Mouse (Mus musculus) heart, adult 8-10 months (tissue): ENCODE results near the gene Zc3hav1l. TPM values are rescaled to one million over a fixed set of nuclear protein-coding genes. Genes with fewer than 3 reads are reported as not detected.
A peak's percentile ranks its signal among the peaks of the same experiment; 100 is the strongest.

Source experiments
- DNase-seq: peaks from one replicate; pipeline ENCODE4 v3.0.0; 2022; ENCODE audit warnings: low spot score
- total RNA-seq, 4 experiments: library from RNA; stranded (reverse); gene quantifications; 2 replicates each; pipeline ENCODE4 v1.2.4; 2022

The Zc3hav1l gene
- 1 to 10 TPM; 1.0 to 1.6 (median 1.3) TPM for total RNA-seq

DNA sequence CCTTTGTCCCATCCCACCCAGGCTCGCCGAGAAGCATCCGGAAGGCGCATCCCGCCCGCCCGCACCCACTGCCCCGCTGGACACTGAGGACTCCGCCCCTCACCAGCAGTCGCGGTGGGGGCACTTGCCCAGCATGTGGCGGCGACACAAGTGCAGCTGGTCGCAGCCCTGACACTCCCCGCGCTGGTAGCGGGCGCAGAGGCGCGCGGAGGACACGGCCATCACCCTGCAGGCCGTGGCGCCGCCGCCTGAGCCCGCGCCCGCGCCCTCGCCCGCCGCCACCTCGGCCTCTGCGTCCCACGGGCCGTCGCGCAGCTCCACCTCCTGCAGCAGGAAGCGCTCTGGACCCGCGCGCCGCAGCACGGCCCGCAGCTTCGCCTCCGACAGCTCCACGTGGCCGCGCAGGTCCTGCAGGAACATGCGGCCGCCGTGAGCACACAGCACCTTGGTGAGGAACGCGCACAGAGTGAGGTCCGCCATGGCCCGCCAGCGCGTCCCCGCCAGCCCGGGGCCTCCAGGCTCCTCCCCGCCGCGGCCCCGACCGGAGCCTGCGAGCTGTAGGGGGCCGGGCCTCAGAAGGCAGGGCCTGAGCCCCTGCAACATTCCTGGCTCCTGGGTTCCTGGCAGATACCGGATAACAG lies at the start of gene Zc3hav1l:
Gene Zc3hav1l, minus strand, starts transcription at position 499 of the 641 bp plus-strand sequence.
- peak; percentile 26 for DNase-seq

DNA sequence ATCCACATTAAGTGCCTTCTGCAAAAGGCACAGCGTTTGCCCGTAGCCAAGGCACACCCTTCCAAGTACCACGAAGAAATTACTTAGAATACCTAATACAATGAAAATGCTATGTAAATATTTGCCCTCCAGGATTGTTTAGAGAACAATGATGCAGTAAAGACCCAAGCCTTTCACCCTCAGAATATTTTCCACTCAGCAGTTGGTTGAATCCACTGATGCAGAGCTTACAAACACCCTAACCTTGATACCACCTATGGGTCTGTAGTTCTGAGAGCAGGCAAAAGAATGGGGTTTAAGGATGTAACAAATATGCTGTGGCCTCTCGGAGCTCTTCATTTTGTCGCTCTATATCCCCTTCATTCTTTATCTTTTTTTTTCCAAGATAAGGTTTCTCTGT lies 48.8 kb upstream of the Zc3hav1l start:
- no peak for DNase-seq

DNA sequence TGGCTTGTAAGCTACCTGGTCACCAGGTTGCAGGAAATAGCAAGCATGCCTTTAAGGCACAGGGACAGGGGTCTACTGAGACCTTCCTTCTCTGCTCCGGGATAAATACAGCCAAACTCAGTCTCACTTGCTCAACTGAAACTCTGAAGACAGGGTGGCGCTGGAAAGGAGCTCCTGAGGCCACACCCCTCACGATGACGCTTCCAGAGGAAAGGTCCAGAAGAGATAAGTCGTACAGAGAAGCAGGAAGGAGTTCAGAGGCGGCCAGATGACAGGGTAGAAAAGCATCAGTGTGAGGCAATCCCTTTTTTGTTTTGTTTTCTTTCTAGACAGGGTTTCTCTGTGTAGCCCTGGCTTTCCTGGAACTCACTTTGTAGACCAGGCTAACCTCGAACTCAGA lies 46.7 kb upstream of the Zc3hav1l start:
- DNase-seq: peak; percentile 80

DNA sequence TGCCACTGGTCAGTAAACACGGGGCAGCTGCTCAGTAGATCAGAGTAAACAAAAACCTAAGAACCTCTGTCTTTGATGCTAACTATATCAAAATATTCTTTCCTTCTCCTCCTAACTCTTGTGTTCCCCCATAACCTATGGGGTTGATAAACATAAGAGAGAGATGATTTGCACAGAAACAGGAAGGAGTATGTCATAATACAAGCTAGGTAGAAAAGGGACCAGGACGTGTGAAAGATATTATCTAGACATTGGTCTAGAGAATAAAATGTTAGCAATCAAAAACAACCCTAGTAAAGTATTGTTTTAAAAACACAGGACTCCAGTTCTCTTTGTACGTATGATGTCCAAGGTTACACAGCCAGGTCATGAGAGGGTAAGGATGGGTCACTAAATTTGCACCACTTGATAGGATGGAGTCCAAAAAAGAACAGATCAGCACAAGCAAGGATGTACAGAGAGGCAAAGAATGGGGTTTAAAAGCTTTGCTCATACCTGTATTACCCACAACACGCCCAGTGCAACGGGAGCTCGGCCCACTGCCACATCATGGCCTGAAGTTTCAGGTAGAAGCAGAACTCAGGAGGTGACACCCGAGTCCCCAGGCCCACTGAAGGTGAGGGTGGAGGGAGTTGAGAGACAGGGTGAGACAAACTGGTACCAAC lies 45.1 kb upstream of the Zc3hav1l start:
- no peak for DNase-seq

DNA sequence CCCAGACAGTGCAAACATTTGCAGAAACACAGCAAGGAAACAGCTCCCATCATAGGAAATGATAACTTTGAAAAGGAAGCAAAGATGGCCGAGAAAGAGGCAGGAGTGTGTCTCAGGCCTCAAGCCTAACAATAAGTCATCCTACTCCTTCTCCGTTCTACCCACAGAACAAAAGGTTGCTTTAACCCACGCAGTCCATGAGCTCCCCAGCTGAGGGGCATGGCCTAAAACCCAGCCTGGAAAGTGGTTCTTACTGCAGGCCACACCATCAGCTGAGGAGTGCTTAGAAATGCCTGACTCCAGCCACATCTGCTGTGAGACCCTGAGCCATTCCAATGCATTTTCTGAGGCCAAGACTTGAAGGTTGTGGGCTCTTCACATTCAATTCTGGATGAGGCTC lies 44.5 kb upstream of the Zc3hav1l start:
- DNase-seq: no peak

DNA sequence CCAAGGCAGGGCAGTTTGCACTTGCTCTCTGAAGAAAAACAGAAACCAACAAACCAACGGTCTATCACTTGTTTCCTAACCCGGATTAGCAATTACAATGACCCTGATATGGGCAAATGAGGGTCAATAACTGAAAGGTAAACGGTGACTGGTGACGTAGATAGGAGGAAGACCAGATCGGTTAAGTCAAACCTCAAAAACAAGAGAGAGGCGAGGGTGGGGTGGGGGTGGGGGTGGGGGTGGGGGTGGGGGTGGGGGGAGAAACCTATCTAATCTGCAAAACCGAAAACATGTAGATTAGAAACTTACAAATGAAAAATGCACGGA lies 43.6 kb upstream of the Zc3hav1l start:
- no peak for DNase-seq

DNA sequence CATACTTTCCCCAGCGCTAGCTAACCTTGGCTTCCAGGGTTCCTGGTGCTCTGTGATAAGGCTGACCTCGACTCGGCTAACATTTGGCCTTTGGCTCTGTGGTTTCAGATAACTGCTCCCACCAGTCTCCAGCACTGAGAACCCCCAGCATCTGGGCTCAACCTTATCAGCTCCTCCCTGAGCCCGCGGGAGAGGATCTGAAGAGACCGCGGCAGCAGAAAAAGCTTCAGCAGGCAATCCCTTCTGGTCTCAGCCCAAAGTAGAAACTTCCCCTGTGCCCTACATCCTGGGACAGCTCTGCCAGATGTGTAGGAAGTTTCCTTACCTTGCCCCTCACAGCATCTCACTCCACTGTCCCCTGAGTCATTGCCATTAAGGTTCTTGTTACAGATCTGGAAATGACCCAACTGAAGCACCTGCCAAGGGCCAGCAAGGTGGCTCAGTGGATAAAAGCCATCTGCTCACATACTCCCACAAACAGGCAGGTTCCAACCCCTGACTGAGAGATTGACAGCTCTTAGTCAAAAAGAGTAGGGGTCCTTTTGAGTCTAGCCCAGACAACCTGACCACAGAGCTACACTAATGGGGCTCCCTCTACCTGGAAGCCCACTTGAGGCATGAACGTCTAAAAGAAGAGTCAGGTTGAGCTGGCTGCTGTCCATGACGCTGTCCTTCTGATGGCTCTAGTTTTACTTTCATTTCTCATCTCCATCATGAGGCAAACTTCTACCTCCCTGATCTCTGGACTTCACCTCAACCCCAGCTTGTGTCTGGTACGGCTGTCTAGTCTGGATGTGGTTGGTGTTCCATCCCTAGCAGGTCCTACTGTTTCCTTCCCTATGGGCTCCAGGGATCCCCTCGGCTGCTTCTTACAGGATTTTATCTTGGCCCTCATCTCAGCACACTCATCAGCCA lies 42.9 kb upstream of the Zc3hav1l start:
- no peak for DNase-seq

DNA sequence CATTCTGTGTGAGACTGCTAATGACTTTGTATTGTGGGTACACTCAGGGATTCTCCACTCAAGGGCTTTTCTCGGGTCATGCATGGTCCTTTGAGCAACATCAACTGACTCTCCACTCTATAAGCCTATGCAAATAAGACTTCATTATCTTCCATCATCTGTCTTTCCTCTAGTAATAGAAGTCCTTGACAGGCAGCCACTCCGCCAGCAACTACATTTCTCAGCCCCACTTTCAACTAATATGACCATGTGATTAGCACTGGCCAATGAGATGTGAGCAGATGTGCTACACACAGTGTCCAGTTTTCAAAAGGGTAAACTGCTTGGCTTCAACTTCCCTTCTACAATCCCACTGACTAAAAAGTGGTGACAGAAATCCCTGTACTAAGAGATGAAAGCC lies 40.0 kb upstream of the Zc3hav1l start:
- no peak for DNase-seq

DNA sequence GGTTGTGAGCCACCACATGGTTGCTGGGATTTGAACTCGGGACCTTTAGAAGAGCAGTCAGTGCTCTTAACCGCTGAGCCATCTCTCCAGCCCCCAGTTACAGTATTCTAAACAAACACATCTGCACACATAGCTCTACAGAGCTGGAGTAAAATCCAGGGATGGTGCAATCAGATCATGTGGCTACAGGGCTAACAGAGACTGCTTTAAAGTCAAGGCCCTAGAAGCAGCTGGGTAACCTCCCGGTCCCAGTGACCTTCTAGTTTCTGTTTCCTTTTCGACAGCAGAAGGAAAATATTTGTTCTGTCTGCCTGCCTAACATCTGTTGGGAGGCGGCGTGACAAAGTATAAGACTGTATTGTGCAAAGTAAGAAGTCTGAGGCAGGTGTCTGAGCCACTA lies 38.9 kb upstream of the Zc3hav1l start:
- DNase-seq: peak; percentile 51

DNA sequence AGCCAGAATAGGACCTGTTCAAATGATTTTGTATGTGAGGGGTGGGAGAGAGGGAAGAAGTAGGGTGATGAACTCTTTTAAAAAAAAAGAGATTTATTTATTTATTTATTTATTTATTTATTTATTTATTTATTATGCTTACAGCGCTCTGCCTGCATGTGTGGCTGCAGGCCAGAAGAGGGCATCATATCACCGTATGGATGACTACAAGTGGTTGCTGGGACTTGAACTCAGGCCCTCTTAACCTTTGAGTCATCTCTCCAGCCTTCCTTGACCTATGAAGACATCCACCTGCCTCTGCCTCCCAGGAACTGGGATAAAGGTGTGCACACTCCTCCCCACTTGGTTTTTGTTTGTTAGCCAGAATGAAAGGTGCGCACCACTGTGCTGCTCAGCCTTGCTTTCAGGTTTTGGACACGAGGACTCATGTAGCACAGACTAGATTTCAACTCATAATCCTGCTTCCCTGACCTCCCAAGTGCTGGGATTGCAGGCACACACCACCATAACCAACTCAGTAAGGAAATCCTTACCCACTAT lies 38.2 kb upstream of the Zc3hav1l start:
- DNase-seq: no peak

DNA sequence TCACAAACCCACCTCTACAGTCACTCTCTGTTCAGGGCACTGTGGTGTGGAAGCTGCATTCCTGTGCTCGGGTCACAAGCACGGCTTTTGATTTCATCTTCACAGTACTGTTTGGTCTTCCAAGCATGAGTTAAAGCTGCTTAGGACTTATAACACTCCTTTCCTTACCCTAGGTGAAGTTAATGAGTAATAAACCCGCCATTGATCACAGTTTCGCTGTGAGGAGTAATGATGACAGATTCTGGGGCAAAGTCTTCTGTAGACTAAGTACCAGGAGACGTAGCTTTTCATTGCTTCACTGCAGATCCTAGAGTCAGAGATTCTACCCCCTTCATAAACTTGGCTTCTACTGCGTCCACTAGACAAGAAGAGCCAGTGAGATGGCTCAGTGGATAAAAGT lies 36.2 kb upstream of the Zc3hav1l start:
- no peak for DNase-seq

DNA sequence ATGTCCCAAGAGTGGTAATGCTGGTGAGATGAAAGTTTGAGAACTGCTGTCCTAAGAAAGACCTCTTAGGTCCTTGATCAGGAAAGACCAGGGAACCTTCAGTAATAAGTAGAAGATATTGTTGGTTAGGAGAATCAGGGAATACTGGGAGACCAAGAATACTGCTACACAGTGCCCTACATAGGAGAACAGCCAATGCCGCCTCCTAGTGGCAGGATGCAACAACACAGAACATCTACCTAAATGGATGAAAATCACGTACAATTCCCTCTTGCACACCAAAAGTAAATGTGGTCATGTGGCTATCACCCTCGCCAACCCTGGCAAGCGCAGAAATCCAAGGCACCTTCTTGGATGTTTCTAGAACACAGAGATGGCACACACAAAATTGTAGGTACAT lies 27.5 kb upstream of the Zc3hav1l start:
- DNase-seq: no peak

DNA sequence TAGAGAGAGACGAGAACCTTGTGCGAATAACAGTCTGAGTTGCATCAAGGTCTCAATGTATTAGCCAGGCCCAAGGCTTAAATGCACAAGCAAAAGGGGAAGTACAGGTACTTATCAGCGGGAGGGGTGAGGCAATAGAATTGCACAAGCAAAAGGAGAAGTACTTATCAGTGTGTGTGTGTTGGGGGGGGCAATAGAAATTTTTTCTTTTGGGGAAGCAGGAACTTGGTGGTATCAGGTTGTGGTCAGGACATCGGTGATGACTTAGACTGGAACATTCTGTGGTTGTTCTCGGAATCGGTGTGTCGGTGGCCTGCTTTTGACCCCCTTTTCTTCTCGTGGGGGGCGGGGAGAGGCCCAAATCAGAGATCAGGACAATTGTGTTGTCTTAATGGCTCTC lies 21.6 kb upstream of the Zc3hav1l start:
- DNase-seq: no peak

DNA sequence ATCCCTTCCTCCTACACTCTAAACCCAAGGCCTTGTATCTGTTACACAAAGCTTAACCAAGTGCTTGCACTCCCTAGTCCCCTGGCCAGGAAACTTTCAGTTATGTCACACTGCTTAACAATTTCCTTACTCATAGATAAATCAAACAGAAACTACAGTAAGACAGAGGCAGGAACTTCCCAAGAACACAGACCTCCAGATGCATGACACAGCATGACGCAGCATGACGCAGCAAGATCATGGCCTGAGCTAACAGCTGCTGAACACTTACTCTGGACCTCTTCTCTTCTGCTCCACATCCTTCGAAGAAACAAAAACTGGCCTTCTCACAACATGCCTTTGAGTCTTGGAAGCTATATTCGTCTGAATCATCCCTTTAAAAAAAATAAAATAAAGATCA lies 17.0 kb upstream of the Zc3hav1l start:
- DNase-seq: no peak

DNA sequence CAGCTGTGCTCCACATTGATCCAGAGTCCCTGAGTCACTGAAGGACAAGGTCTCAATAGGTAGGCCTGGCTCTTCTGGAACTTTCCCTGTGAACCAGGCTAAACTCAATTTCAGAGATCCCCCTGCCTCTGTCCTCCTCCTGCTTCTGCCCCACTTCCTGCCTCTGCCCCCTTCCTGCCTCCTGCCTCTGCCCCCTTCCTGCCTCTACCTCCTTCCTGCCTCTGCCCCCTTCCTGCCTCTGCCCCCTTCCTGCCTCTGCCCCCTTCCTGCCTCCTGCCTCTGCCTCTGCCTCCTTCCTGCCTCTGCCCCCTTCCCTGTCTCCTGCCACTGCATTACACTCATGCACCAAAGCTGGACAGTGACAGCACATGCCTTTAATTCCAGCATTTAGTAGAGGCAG lies 10.7 kb upstream of the Zc3hav1l start:
- no peak for DNase-seq

DNA sequence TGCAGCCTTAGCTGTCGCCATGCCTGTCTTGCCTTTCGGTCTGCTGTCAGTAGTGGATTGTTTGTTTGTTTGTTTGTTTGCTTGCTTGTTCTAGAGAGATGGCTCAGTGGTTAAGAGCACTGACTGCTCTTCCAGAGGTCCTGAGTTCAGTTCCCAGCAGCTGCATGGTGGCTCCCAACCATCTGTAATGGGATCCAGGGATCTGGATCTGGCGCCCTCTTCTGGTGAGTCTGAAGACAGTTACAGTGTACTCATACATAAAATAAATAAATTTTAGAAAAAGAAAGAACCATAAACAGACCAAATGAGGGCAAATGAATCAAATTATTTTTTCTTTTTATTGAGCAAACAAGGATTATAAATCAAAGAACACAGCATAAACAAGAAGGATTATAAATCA lies 5.9 kb upstream of the Zc3hav1l start:
- DNase-seq: no peak

DNA sequence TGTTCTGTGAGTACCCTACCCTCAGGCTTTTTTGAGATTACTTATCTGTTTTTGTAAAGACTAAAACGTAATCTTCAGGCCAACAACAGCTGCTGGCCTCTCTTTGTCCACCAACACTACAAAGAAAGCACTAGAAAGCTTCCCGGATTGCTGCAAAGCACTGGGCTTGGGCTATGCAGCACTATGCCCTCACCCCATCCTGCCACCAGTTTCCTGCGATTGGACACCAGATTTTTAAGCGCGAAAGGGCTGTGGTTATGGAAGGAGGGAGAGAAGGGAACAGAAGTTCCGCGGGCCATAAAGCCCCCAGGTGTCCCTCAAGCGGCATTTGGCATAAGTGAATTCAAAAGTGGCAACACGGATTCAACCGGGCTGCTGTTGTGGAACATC lies 818 bp downstream of the Zc3hav1l start:
- DNase-seq: no peak

DNA sequence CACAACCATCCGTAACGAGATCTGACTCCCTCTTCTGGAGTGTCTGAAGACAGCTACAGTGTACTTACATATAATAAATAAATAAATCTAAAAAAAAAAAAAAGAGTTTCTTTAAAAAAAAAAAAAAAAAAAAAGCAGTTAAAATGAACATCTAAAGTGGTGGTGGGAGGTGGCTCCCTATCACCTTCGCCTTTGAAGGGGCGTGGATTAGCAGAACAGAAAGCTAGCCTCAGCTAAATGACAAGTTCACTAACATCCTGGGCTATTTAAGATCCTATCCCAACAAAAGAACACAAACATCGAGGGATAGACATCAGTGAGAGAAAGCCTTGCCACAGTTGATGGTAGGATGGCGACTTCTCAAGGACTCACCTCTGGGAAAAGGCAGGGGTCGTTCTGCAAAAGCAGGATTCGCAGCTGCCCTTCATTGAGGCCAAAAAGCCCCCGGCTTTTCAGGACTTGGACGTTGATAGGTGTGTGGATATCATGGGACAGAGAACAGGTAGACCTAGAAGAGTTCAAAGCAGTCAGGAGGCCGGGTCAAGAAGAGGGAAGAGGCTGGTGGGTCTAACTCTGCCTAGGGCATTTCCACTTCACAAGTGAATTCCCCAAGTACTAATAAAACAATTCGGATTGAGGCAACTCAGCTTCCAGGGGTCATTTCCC lies 1.3 kb downstream of the Zc3hav1l start:
- no peak for DNase-seq

DNA sequence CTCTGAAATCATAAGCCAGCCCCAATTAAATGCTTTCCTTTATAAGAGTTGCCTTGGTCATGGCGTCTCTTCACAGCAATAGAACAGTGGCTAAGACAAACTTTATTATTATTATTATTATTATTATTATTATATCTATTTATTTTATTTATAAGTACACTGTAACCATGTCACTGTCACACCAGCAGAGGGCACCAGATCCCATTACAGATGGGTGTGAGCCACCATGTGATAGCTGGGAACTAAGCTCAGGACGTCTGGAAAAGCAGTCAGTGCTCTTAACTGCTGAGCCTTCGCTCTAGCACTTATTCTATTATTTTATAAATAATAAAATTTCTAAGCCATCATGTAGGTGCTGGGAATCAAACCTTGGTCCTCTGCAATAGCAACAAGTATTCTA lies 5.4 kb downstream of the Zc3hav1l start:
- DNase-seq: no peak

DNA sequence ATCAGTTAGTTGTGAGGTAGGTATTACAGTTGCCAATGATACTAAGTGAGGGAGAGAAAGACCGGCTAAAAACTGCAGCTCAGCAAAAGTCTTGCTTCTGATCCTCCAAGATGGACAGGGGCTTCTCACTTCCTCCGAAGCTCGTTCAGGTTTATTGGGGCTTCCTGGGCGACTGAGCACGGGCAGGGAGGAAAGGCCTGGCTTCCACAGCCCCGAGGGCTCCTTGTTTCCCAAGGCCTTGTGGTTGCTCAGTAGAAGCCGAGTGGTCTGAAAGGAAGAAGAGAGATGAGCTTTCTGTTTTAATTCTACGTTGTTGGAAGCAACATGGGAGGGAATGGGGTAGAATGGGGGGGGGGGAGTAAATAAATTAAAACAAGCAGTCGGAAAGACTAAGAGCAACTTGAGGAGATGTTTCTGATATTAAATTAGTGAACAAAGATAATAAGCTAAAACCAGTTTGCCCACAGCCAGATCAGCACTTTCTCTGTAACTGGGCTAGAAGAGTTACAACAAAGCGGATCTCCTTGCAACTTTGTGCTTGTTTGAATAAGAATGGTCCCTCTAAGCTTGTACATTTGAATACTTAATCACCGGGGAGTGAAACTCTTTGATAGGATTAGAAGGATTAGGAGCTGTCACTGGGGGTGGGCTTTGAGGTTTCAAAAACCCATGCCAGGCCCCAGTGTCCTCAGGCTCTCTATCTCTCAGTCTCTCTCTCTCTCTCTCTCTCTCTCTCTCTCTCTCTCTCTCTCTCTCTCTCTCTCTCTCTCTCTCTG lies 6.0 kb downstream of the Zc3hav1l start:
- no peak for DNase-seq

DNA sequence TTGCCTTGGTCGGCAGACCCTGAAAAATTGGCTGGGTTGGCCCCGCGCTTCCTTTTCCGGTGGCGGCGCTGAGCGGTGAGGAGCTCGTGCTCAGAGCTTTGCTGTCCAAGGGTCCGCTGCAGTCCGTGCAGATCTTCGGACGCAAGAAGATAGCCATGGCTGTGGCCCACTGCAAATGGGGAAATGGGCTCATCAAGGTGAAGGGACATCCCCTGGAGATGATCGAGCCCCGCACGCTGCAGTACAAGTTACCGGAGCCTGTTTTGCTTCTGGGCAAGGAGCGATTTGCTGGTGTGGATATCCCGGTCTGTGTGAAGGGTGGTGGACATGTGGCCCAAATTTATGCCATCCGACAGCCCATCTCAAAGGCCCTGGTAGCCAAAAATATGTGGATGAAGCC lies 14.6 kb downstream of the Zc3hav1l start:
- no peak for DNase-seq
